Mouse (Mus musculus) heart, adult 2 months (tissue): ENCODE results near the gene Atp1a2. TPM values are rescaled to one million over a fixed set of nuclear protein-coding genes. Genes with fewer than 3 reads are reported as not detected.
A peak's percentile ranks its signal among the peaks of the same experiment; 100 is the strongest.

Source experiments
- DNase-seq, 2 experiments: peaks; one replicate each; pipeline ENCODE4 v3.0.0; 2021
- H3K27ac ChIP-seq: fragments of 200-600 bp; 2 replicates; pipeline ENCODE4 v1.8.1; 2022
- H3K27me3 ChIP-seq: fragments of 200-500 bp; 2 replicates; pipeline ENCODE4 v1.6.1; 2012; ENCODE audit warnings: mild to moderate bottlenecking, low read length, inconsistent platforms, mixed read lengths; ENCODE audit not compliant: control insufficient read depth, insufficient read depth
- H3K36me3 ChIP-seq: fragments of 200-500 bp; 2 replicates; pipeline ENCODE4 v1.6.1; 2012; ENCODE audit warnings: low read length, inconsistent platforms; ENCODE audit not compliant: control insufficient read depth, insufficient read depth
- H3K4me1 ChIP-seq: fragments of 200-500 bp; 2 replicates; pipeline ENCODE4 v1.6.1; 2011; ENCODE audit warnings: low read length; ENCODE audit not compliant: control insufficient read depth, insufficient read depth
- H3K4me3 ChIP-seq: fragments of 200-600 bp; 2 replicates; pipeline ENCODE4 v1.8.1; 2022
- H3K79me2 ChIP-seq: fragments of 200-500 bp; replicated peaks from 2 replicates; pipeline ENCODE4 v1.6.1; 2012; ENCODE audit warnings: mild to moderate bottlenecking, inconsistent platforms, low read length, moderate library complexity, mixed read lengths; ENCODE audit not compliant: control insufficient read depth, insufficient read depth
- H3K9ac ChIP-seq: fragments of 200-500 bp; 2 replicates; pipeline ENCODE4 v1.6.1; 2012; ENCODE audit warnings: low read depth, mild to moderate bottlenecking, control low read depth, inconsistent platforms, low read length, mixed read lengths
- CTCF ChIP-seq: fragments of 200-600 bp; IDR thresholded peaks from 2 replicates; pipeline ENCODE4 v1.8.1; 2022; ENCODE audit warnings: antibody characterized with exemption, mild to moderate bottlenecking, moderate library complexity
- EP300 ChIP-seq: fragments of 200-500 bp; IDR thresholded peaks from 2 replicates; pipeline ENCODE4 v1.6.1; 2011; ENCODE audit warnings: low read depth, low read length, control low read depth; ENCODE audit not compliant: insufficient read depth
- POLR2A ChIP-seq: fragments of 200-500 bp; IDR thresholded peaks from 2 replicates; pipeline ENCODE4 v1.6.1; 2011; ENCODE audit warnings: mild to moderate bottlenecking, low read depth, low read length, control low read depth; ENCODE audit not compliant: insufficient read depth
- WGBS: fragments of 180-500 bp; shearing (Covaris S2); methylation state at CpG from one replicate; pipeline ENCODE4 v1.1.7; 2018; 5-methylcytosine and 5-hydroxymethylcytosine counted together
- intact Hi-C: fragments of 180-260 bp; cut with DNase I; formaldehyde crosslinking; loops from one replicate; pipeline ENCODE4 v1.15.1; 2025
- polyA plus RNA-seq: library from polyadenylated mRNA; depleted of rRNA; stranded (reverse); fragments of >200 nt; gene quantifications from 2 replicates; pipeline ENCODE4 v1.2.3, GENCODE M21; 2012
- total RNA-seq, 2 experiments: library from RNA; stranded (reverse); gene quantifications; 2 replicates each; pipeline ENCODE4 v1.2.3; 2021

The Atp1a2 gene
- total and polyA plus RNA-seq, 3 experiments = 319 to 588 (median 462) TPM

DNA sequence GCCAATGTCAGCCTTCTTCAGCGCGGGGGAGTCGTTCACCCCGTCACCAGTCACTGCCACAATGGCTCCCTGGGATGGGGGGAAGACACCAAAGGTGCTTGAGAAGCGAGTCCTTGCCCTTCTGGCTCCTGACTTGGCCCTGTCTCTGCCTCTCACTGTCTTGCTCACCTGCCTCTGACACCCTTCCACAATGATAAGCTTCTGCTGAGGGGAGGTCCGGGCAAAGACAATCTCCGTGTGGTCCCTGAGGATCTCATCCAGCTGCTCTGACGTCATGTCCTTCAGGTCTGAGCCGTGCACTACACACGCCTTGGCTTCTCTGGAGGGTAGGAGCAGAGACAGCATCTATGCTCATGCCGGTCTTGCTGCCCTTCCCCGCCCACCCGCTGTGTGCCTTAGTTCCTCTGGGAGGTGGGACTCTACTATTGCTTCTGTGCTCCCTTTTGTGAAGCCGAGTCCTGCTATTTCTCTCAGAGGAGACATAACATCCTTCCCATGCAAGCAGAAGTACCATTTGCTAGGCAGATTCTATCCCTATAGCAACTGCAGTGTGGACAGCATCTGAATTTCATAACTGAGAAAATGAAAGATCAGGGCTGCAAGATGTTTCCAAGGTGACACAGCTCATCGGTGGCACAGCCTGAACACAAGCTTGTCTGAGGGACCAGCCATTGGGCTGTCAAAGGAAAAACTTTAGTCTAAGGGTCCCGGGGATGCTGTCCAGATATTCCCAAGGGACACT is 17.9 kb downstream of the Atp1a2 start:
- 76% methylated on average over 16 of the region's 16 CpGs for WGBS
- no peak for DNase-seq
- intact Hi-C loops = loop anchor here (2.0 kb wide), 1 partner anchor 17 kb away; no protein-coding TSS in a partner anchor
- Histone ChIP-seq H3K4me3 (no peak overlapping the region), H3K27me3 (no peaks in the 10 kb centered on the region), H3K79me2 (no peaks in the 10 kb centered on the region), H3K4me1 (peaks cover 3% of the 10 kb centered on the region; the same call in 1 of the 2 replicates), H3K9ac (no peak overlapping the region), H3K36me3 (peaks cover 8% of the 10 kb centered on the region), H3K27ac (no peak overlapping the region)
- TF ChIP-seq CTCF = no peak
- TF ChIP-seq EP300 = no peak
- TF ChIP-seq POLR2A = no peak

DNA sequence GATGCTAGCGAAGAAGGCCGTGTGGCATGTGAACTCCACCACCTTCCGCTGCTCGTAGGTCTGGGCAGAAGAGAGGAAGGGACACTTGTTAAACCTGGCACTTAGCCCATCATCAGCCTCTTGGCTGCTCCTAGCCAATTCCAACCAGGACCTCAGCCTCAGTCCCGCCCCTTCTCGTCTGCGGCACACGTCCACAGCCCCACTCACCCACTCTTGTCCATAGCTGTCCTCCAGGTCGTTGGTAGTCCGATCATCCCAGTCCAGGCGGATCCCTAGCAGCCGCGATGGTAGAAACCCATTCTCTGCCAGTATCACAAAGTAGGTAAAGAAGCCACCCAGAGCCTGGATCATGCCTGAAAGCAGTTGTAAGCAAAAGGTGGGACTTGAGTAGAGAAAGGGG is 19.5 kb downstream of the Atp1a2 start:
- intact Hi-C loops = no loop called here
- no peaks in the 10 kb centered on the region for H3K27me3 ChIP-seq
- H3K36me3 ChIP-seq = peaks cover 2% of the 10 kb centered on the region
- DNase-seq = no peak
- H3K4me1 ChIP-seq = peaks cover 6% of the 10 kb centered on the region
- no peak for TF ChIP-seq POLR2A
- no peak overlapping the region for H3K27ac ChIP-seq
- WGBS = 68% methylated on average over 13 of the region's 13 CpGs
- no peaks in the 10 kb centered on the region for H3K79me2 ChIP-seq
- H3K4me3 ChIP-seq = no peak overlapping the region
- H3K9ac ChIP-seq = no peak overlapping the region

GRCm38 (mm10) chr1:172277172-172277571 is 20.7 kb downstream of the Atp1a2 start:
- H3K27ac ChIP-seq = no peak overlapping the region
- intact Hi-C loops = no loop called here
- DNase-seq = peak in 1 of 2 experiments; percentile 56

GRCm38 (mm10) chr1:172274547-172274946 is 23.3 kb downstream of the Atp1a2 start:
- Histone ChIP-seq H3K36me3 (no peaks in the 10 kb centered on the region), H3K27ac (no peak overlapping the region), H3K4me3 (no peak overlapping the region), H3K79me2 (no peaks in the 10 kb centered on the region), H3K4me1 (peaks cover 2% of the 10 kb centered on the region), H3K27me3 (no peaks in the 10 kb centered on the region), H3K9ac (no peak overlapping the region)
- TF ChIP-seq CTCF (no peak), EP300 (no peak), POLR2A (no peak)
- intact Hi-C loops = no loop called here
- no peak for DNase-seq
- WGBS = 79% methylated on average over 5 of the region's 5 CpGs

More at GRCm38 (mm10) chr1:172277172-172277571, 20.7 kb downstream of the Atp1a2 start:
- Histone ChIP-seq H3K36me3 (no peaks in the 10 kb centered on the region; the same call in 1 of the 2 replicates), H3K4me3 (no peak overlapping the region), H3K9ac (no peak overlapping the region), H3K79me2 (no peaks in the 10 kb centered on the region), H3K4me1 (peaks cover 4% of the 10 kb centered on the region), H3K27me3 (no peaks in the 10 kb centered on the region)
- TF ChIP-seq CTCF = no peak
- TF ChIP-seq EP300 = no peak
- TF ChIP-seq POLR2A = 0 out of 2 replicates have a peak, but pooled peaks have one; percentile 5
- 31% methylated on average over 3 of the region's 3 CpGs for WGBS

GRCm38 (mm10) chr1:172274116-172274515 is 23.7 kb downstream of the Atp1a2 start:
- Histone ChIP-seq H3K4me3 (no peak overlapping the region), H3K36me3 (no peaks in the 10 kb centered on the region), H3K4me1 (peaks cover 2% of the 10 kb centered on the region), H3K27me3 (no peaks in the 10 kb centered on the region), H3K79me2 (no peaks in the 10 kb centered on the region), H3K27ac (no peak overlapping the region), H3K9ac (no peak overlapping the region)
- intact Hi-C loops = no loop called here
- no peak for TF ChIP-seq POLR2A
- DNase-seq = no peak
- 49% methylated on average over 5 of the region's 5 CpGs for WGBS

GRCm38 (mm10) chr1:172273386-172273785 is 24.5 kb downstream of the Atp1a2 start:
- Histone ChIP-seq H3K9ac (no peak overlapping the region), H3K4me1 (peaks cover 2% of the 10 kb centered on the region), H3K27ac (no peak overlapping the region; the same call in 1 of the 2 replicates), H3K4me3 (no peak overlapping the region), H3K79me2 (no peaks in the 10 kb centered on the region), H3K36me3 (no peaks in the 10 kb centered on the region), H3K27me3 (no peaks in the 10 kb centered on the region)
- peak in 1 of 2 experiments; percentile 43 for DNase-seq
- 65% methylated on average over 6 of the region's 6 CpGs for WGBS
- TF ChIP-seq EP300 (0 out of 2 replicates have a peak, but pooled peaks have one; percentile 13), POLR2A (peak; percentile 40; the same call in 1 of the 2 replicates), CTCF (no peak)
- intact Hi-C loops = no loop called here
